ENCODE assay signal across 20 mouse cellular contexts in the genomic region with DNA sequence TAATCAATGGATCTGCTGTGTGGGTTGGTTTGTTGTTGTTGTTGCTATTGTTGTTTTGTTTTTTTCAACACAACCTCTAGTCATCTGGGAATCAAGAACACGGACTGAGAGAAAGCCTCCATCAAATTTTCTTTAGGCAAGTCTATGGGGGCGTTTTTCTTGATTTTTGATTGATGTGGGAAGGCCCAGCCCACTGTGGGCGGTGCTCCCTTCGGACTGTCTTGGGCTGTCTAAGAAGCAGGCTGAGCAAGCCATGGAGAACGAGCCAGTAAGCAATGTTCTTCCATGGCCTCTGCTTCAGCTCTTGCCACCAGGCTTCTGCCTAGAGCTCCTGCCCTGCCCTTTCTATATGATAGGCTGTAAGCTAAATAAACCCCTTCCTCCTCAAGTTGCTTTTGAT. TPM values are rescaled to one million over a fixed set of nuclear protein-coding genes. Genes with fewer than 3 reads are reported as not detected.
DNase-seq lines count a peak whose midpoint lies in the region; ATAC-seq and TF ChIP-seq lines count a peak whose summit lies in the region.
"Had no signal": no experiment of that assay in that cellular context is flagged by ENCODE, and none has a peak within 500 bp of the region (broad histone marks: within the 10 kb centered on the region; RNA-seq: fewer than 3 reads in every experiment).

No protein-coding gene starts in this region.

- TF ChIP-seq EP300 in lung, postnatal 0 days (IDR thresholded peaks at IDR 0.05), result no peak

- no peak for ATAC-seq in forebrain, embryonic 11.5 days (replicated peaks; ENCODE audit: low FRiP score)
- ATAC-seq in forebrain, embryonic 13.5 days, result no peak
- peak; percentile 35; the same call in 1 of the 2 replicates for ATAC-seq in liver, embryonic 12.5 days
- peak; percentile 59; the same call in 1 of the 2 replicates for ATAC-seq in liver, embryonic 13.5 days (ENCODE audit: low read depth)
- no peak for ATAC-seq in lung, postnatal 0 days
- ATAC-seq: forebrain, embryonic 14.5 days; forebrain, postnatal 0 days had no signal

- H3K9me3 ChIP-seq in forebrain, embryonic 11.5 days (ENCODE audit: control insufficient read depth, low read length), result no peaks in the 10 kb centered on the region
- H3K9me3 ChIP-seq in forebrain, embryonic 13.5 days (replicated peaks), result no peaks in the 10 kb centered on the region
- H3K9me3 ChIP-seq in liver, embryonic 12.5 days (replicated peaks), result no peaks in the 10 kb centered on the region
- no peaks in the 10 kb centered on the region for H3K9me3 ChIP-seq in liver, embryonic 13.5 days (replicated peaks)
- H3K9me3 ChIP-seq in lung, postnatal 0 days (ENCODE audit: low read length), result no peaks in the 10 kb centered on the region
- H3K9me3 ChIP-seq: embryonic facial prominence, embryonic 10.5 days; embryonic facial prominence, embryonic 13.5 days; hindbrain, embryonic 12.5 days; hindbrain, embryonic 15.5 days had no signal

- WGBS in forebrain, embryonic 11.5 days, result 79% methylated on average over 5 of the region's 5 CpGs
- WGBS in forebrain, embryonic 13.5 days, result 75% methylated on average over 5 of the region's 5 CpGs
- 33% methylated on average over 5 of the region's 5 CpGs for WGBS in liver, embryonic 12.5 days (ENCODE audit: insufficient replicate concordance)
- 27% methylated on average over 5 of the region's 5 CpGs for WGBS in liver, embryonic 13.5 days (ENCODE audit: insufficient replicate concordance)
- 41% methylated on average over 5 of the region's 5 CpGs for WGBS in lung, postnatal 0 days

- no peak overlapping the region for H3K9ac ChIP-seq in forebrain, embryonic 11.5 days (ENCODE audit: low read length)
- H3K9ac ChIP-seq in forebrain, embryonic 13.5 days, result no peak overlapping the region
- H3K9ac ChIP-seq in liver, embryonic 12.5 days, result no peak overlapping the region
- H3K9ac ChIP-seq in liver, embryonic 13.5 days, result no peak overlapping the region
- no peak overlapping the region for H3K9ac ChIP-seq in lung, postnatal 0 days (replicated peaks; ENCODE audit: low read depth)
- H3K9ac ChIP-seq: embryonic facial prominence, embryonic 13.5 days; forebrain, postnatal 0 days; hindbrain, embryonic 12.5 days; hindbrain, embryonic 15.5 days had no signal

- TF ChIP-seq CTCF in lung, postnatal 0 days (IDR thresholded peaks at IDR 0.05), result no peak

- H3K36me3 ChIP-seq in forebrain, embryonic 11.5 days (ENCODE audit: control insufficient read depth, insufficient read depth, low read length), result no peaks in the 10 kb centered on the region
- H3K36me3 ChIP-seq in forebrain, embryonic 13.5 days (ENCODE audit: poor library complexity, severe bottlenecking), result no peaks in the 10 kb centered on the region
- no peaks in the 10 kb centered on the region for H3K36me3 ChIP-seq in liver, embryonic 12.5 days
- H3K36me3 ChIP-seq in liver, embryonic 13.5 days, result no peaks in the 10 kb centered on the region
- H3K36me3 ChIP-seq in lung, postnatal 0 days (ENCODE audit: insufficient read depth, low read length), result no peaks in the 10 kb centered on the region
- H3K36me3 ChIP-seq: embryonic facial prominence, embryonic 13.5 days; hindbrain, embryonic 12.5 days; hindbrain, embryonic 15.5 days had no signal

- H3K4me3 ChIP-seq in forebrain, embryonic 11.5 days (ENCODE audit: low read depth, low read length), result no peak overlapping the region
- H3K4me3 ChIP-seq in forebrain, embryonic 13.5 days, result no peak overlapping the region
- no peak overlapping the region for H3K4me3 ChIP-seq in liver, embryonic 12.5 days
- H3K4me3 ChIP-seq in liver, embryonic 13.5 days (replicated peaks), result no peak overlapping the region
- H3K4me3 ChIP-seq in lung, postnatal 0 days (ENCODE audit: low read depth, low read length), result no peak overlapping the region
- H3K4me3 ChIP-seq: embryonic facial prominence, embryonic 10.5 days; embryonic facial prominence, embryonic 13.5 days; erythroblast, embryonic 14.5 days; hindbrain, embryonic 12.5 days; hindbrain, embryonic 15.5 days had no signal

- DNase-seq in forebrain, embryonic 11.5 days (ENCODE audit: low spot score), result peak; percentile 45
- no peak for DNase-seq in liver
- no peak for DNase-seq in liver, embryonic 13.5 days
- no peak for DNase-seq in lung, postnatal 0 days (ENCODE audit: low spot score)
- DNase-seq in cerebellum, postnatal 10 days, result no peak
- no peak for DNase-seq in frontal cortex, postnatal 10 days (ENCODE audit: low spot score in 2 of 2)
- DNase-seq: adrenal gland, postnatal 10 days; cerebellum, adult 18-20 months; gastrocnemius, postnatal 10 days; gastrocnemius, postnatal 36 days had no signal

- H3K27ac ChIP-seq in forebrain, embryonic 11.5 days (ENCODE audit: low read depth, low read length), result no peak overlapping the region
- H3K27ac ChIP-seq in forebrain, embryonic 13.5 days, result no peak overlapping the region
- H3K27ac ChIP-seq in liver, embryonic 12.5 days, result no peak overlapping the region
- no peak overlapping the region for H3K27ac ChIP-seq in liver, embryonic 13.5 days
- no peak overlapping the region for H3K27ac ChIP-seq in lung, postnatal 0 days (ENCODE audit: low read length)
- H3K27ac ChIP-seq: embryonic facial prominence, embryonic 10.5 days; embryonic facial prominence, embryonic 13.5 days; hindbrain, embryonic 12.5 days; hindbrain, embryonic 15.5 days had no signal

- H3K27me3 ChIP-seq in forebrain, embryonic 11.5 days (ENCODE audit: control insufficient read depth, insufficient read depth, low read length), result no peaks in the 10 kb centered on the region
- no peaks in the 10 kb centered on the region for H3K27me3 ChIP-seq in forebrain, embryonic 13.5 days
- H3K27me3 ChIP-seq in liver, embryonic 12.5 days (replicated peaks), result peaks cover 12% of the 10 kb centered on the region
- 0 out of 2 replicates have a peak, but pooled peaks cover 7% of the 10 kb centered on the region for H3K27me3 ChIP-seq in liver, embryonic 13.5 days
- no peaks in the 10 kb centered on the region for H3K27me3 ChIP-seq in lung, postnatal 0 days (replicated peaks; ENCODE audit: insufficient read depth, low read length)
- H3K27me3 ChIP-seq: embryonic facial prominence, embryonic 13.5 days; hindbrain, embryonic 12.5 days; hindbrain, embryonic 15.5 days had no signal

- 0 out of 2 replicates have a peak, but pooled peaks cover 1% of the 10 kb centered on the region for H3K4me1 ChIP-seq in forebrain, embryonic 11.5 days (replicated peaks; ENCODE audit: control insufficient read depth, insufficient read depth, low read length)
- peaks cover 3% of the 10 kb centered on the region; the same call in 1 of the 2 replicates for H3K4me1 ChIP-seq in forebrain, embryonic 13.5 days
- H3K4me1 ChIP-seq in liver, embryonic 12.5 days, result peaks cover 33% of the 10 kb centered on the region
- peaks cover 29% of the 10 kb centered on the region for H3K4me1 ChIP-seq in liver, embryonic 13.5 days (replicated peaks)
- peaks cover 4% of the 10 kb centered on the region; the same call in 1 of the 2 replicates for H3K4me1 ChIP-seq in lung, postnatal 0 days (ENCODE audit: insufficient read depth, low read depth, low read length)

- no peak overlapping the region for H3K4me2 ChIP-seq in forebrain, embryonic 11.5 days (ENCODE audit: low read depth, low read length, severe bottlenecking)
- H3K4me2 ChIP-seq in forebrain, embryonic 13.5 days, result no peak overlapping the region
- H3K4me2 ChIP-seq in liver, embryonic 12.5 days, result no peak overlapping the region
- H3K4me2 ChIP-seq in liver, embryonic 13.5 days, result no peak overlapping the region
- no peak overlapping the region for H3K4me2 ChIP-seq in lung, postnatal 0 days (replicated peaks; ENCODE audit: low read depth, low read length)
- H3K4me2 ChIP-seq: embryonic facial prominence, embryonic 13.5 days; heart, embryonic 11.5 days; hindbrain, embryonic 12.5 days; hindbrain, embryonic 15.5 days had no signal

RNA-seq across cellular contexts. Expression of a gene that starts 16.0 kb away (rescaled TPM):
- polyA plus RNA-seq in forebrain, embryonic 11.5 days (2014; fragmentation: Nextera tagmentation; extraction: Ambion mirVana), result 51.6 and 56.2 TPM in 2 replicates
- 26.1 and 32.9 TPM in 2 replicates for polyA plus RNA-seq in forebrain, embryonic 13.5 days (2015; fragmentation: Nextera tagmentation; extraction: Ambion mirVana)
- 11.6 and 12.8 TPM in 2 replicates for polyA plus RNA-seq in liver, embryonic 12.5 days (2016; fragmentation: Nextera tagmentation; extraction: Ambion mirVana)
- polyA plus RNA-seq in liver, embryonic 13.5 days (2015; fragmentation: Nextera tagmentation; extraction: Ambion mirVana), result 5.9 and 7.5 TPM in 2 replicates
- polyA plus RNA-seq in lung, postnatal 0 days (2015; fragmentation: Nextera tagmentation; extraction: Ambion mirVana), result 15.7 and 16.0 TPM in 2 replicates

RNA-seq across cellular contexts. Expression of a gene that starts 28.9 kb away (rescaled TPM):
- 1,858 and 1,977 TPM in 2 replicates for polyA plus RNA-seq in forebrain, embryonic 11.5 days (2014; fragmentation: Nextera tagmentation; extraction: Ambion mirVana)
- 1,143 and 1,198 TPM in 2 replicates for polyA plus RNA-seq in forebrain, embryonic 13.5 days (2015; fragmentation: Nextera tagmentation; extraction: Ambion mirVana)
- 1,241 and 1,342 TPM in 2 replicates for polyA plus RNA-seq in liver, embryonic 12.5 days (2016; fragmentation: Nextera tagmentation; extraction: Ambion mirVana)
- polyA plus RNA-seq in liver, embryonic 13.5 days (2015; fragmentation: Nextera tagmentation; extraction: Ambion mirVana), result 783 and 784 TPM in 2 replicates
- 305 and 319 TPM in 2 replicates for polyA plus RNA-seq in lung, postnatal 0 days (2015; fragmentation: Nextera tagmentation; extraction: Ambion mirVana)

Comparison
In these comparisons a context has a peak if more than half of its experiments do, and no peak if none do; other contexts are left out.
1. ATAC-seq: peak in liver, embryonic 12.5 days (single experiment) and liver, embryonic 13.5 days (single experiment); none in forebrain, embryonic 11.5 days (single experiment), forebrain, embryonic 13.5 days (single experiment) and lung, postnatal 0 days (single experiment).